Mouse (Mus musculus) spleen, adult 2 months (tissue): ENCODE measurements around the gene Slc18b1.

Experiments
- CTCF ChIP-seq: fragments of 200-500 bp; IDR thresholded peaks from 2 replicates; pipeline ENCODE4 v1.5.1; 2011; ENCODE audit warnings: mild to moderate bottlenecking, inconsistent platforms; ENCODE audit not compliant: insufficient read depth, insufficient read length, insufficient replicate concordance; ENCODE audit errors: extremely low read depth
- POLR2A ChIP-seq: fragments of 200-500 bp; IDR thresholded peaks from 2 replicates; pipeline ENCODE4 v1.6.1; 2011; ENCODE audit warnings: low read depth, low read length, inconsistent platforms

DNA sequence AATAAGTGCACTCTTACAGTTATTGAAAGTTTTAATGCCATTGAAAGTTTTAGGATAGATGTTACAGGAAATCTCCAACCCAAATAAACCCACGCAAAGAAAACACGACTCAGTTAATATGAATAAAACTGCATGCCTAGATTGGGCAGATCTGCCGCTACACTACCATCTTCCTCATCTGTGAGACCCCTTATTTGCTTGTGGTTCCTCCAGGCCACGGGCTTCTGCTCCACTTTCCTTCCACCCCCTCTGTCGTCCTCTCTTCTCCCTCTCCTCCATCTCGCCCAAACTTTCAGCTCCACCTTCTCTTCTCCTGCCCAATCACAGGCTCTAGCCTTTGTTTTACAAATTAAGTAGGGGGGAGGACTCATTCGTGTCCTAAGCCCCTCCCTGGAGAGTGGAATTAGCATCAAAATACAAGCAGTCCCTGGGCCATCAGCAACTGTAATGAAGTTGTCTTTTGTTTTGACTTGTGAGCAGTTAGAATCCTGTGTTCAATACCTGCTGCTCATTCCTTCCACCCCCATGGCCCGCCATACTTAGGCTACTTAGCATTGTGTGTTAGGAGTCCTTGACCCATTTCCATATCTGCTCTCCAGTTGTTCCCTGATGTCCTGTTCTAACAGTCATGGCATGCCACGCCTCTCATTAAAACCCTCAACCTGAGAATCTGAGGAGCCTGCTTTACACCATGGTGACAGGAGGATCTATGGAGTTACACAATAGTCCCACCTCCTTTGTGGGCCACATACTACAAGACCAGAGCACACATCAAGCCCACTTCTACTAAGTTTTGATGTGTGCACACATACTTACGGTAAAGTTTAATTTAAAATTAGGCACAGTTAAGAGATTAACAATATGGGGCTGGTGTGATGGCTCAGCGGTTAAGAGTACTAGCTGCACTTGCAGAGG lies 16.3 kb downstream of the Slc18b1 start:
- TF ChIP-seq CTCF (no peak), POLR2A (no peak)
